Mouse (Mus musculus): ENCODE results near the gene Il11ra1. TPM values are rescaled to one million over a fixed set of nuclear protein-coding genes. Genes with fewer than 3 reads are reported as not detected.

Il11ra1 gene
- polyA plus RNA-seq, 1 experiment, result 2.4 TPM

DNA sequence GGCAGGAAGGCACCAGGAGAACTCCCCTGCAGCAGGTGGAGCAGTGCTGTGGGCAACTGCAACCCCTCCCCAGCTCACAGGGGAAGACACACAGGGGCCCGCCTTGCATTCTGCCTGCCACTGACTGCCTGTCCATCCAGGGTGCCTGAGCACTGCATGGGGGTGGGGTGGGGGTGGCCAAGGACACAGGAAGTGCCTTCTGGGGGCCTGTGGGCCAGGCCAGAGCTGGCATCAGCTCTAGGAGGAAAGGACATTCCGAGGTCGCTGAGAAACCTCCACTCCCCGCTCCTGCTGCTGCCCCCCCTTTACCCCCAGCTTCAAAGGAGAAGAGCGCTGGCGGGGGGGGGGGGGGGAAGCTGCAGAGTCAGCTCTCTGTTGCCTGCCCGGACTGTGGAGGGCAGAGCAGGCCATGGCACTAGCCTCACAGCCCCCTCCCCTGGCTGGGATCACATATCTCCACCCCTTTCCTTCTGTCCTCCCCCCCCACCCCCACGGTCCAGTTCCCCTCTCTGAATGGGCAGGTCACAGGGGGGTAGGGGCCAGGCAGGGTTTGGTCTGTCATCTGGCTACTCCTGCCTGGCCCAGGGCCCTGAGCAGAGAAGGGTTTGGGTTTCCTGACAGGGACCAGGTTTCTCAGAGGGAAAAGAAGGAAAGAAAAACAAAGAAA, 34.6 kb upstream of the Il11ra1 start:
- no peak overlapping the region for H3K4me3 ChIP-seq (ENCODE audit: insufficient read depth, poor library complexity, severe bottlenecking)
- H3K36me3 ChIP-seq (ENCODE audit: control insufficient read depth, insufficient read depth), result no peaks in the 10 kb centered on the region
- peaks cover 4% of the 10 kb centered on the region for H3K27me3 ChIP-seq (ENCODE audit: control insufficient read depth, insufficient read depth, insufficient read length)
- TF ChIP-seq CEBPB (IDR thresholded peaks at IDR 0.05; ENCODE audit: low read depth), result no peak
- TF ChIP-seq MAX (IDR thresholded peaks at IDR 0.05), result no peak
- TF ChIP-seq USF1 (IDR thresholded peaks at IDR 0.05; ENCODE audit: low read depth), result no peak
- no peak for TF ChIP-seq FOSL1 (IDR thresholded peaks at IDR 0.05; ENCODE audit: insufficient read depth, low read length, poor library complexity, severe bottlenecking)
- TF ChIP-seq CTCF (IDR thresholded peaks at IDR 0.05; ENCODE audit: control insufficient read depth, insufficient read depth, insufficient read length), result no peak
- no peak for TF ChIP-seq MYOD1 (IDR thresholded peaks at IDR 0.05; ENCODE audit: control insufficient read depth, insufficient read length, low read depth)
- H3K79me3 ChIP-seq (ENCODE audit: low read depth), result no peaks in the 10 kb centered on the region
- no peak overlapping the region for H3ac ChIP-seq (ENCODE audit: control insufficient read depth, insufficient read length, low read depth)
- no peaks in the 10 kb centered on the region for H3K79me2 ChIP-seq (ENCODE audit: control insufficient read depth, insufficient read depth)

DNA sequence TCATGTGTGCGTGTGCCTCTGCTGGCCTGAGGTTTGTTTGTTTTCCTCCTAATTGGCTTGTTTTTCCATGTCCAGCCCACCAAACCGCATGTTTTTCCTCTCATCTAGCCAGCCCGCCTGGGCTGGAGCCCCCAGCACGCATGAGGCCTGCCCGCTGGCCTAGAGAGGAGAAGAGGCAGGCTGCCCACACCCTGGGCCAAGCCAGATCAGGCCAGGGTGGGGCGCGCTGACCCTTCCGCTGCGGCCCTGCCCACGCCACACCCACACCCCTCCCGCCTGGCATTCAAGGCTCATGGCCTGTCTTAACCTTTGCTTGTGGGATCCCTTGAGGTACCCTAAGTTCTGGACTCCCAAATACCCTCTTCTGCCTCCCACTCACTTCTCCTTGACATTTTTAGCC, 33.1 kb upstream of the Il11ra1 start:
- no peak for TF ChIP-seq CEBPB (IDR thresholded peaks at IDR 0.05; ENCODE audit: low read depth)
- no peak for TF ChIP-seq MYOG (IDR thresholded peaks at IDR 0.05; ENCODE audit: control insufficient read depth, extremely low read depth, insufficient read length)
- no peak for TF ChIP-seq FOSL1 (IDR thresholded peaks at IDR 0.05; ENCODE audit: insufficient read depth, low read length, poor library complexity, severe bottlenecking)
- no peak for TF ChIP-seq MAX (IDR thresholded peaks at IDR 0.05)
- TF ChIP-seq USF1 (IDR thresholded peaks at IDR 0.05; ENCODE audit: low read depth), result no peak
- H3K4me3 ChIP-seq (ENCODE audit: insufficient read depth, poor library complexity, severe bottlenecking), result no peak overlapping the region
- no peaks in the 10 kb centered on the region for H3K79me2 ChIP-seq (ENCODE audit: control insufficient read depth, insufficient read depth)
- no peaks in the 10 kb centered on the region for H3K36me3 ChIP-seq (ENCODE audit: control insufficient read depth, insufficient read depth)
- H3K79me3 ChIP-seq (ENCODE audit: low read depth), result no peaks in the 10 kb centered on the region
- H3K27me3 ChIP-seq (ENCODE audit: control insufficient read depth, insufficient read depth, insufficient read length), result peaks cover 7% of the 10 kb centered on the region
- no peak overlapping the region for H3ac ChIP-seq (ENCODE audit: control insufficient read depth, insufficient read length, low read depth)

DNA sequence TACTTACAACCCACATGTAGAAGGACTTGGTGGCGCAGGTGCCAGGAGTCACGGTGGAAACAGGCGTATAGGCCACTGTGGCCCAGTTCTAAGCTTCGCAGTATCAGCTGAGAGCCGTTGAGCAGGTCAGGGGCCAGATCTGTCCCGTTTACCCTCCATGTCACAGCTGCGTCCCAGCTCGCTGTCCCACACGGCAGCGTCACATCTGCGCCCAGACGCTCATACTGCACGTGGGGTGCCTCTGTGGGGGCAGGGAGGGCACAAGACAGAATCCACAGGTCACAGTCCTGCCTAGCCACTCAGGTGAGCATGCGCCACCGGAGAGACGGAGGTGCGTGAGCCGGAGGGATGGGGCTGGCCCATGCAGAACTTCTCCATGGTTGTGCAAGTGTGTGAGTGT, 29.0 kb upstream of the Il11ra1 start:
- no peaks in the 10 kb centered on the region for H3K79me3 ChIP-seq (ENCODE audit: low read depth)
- no peaks in the 10 kb centered on the region for H3K79me2 ChIP-seq (ENCODE audit: control insufficient read depth, insufficient read depth)
- no peak overlapping the region for H3K4me3 ChIP-seq (ENCODE audit: insufficient read depth, poor library complexity, severe bottlenecking)
- no peak overlapping the region for H3ac ChIP-seq (ENCODE audit: control insufficient read depth, insufficient read length, low read depth)
- no peak for TF ChIP-seq FOSL1 (IDR thresholded peaks at IDR 0.05; ENCODE audit: insufficient read depth, low read length, poor library complexity, severe bottlenecking)
- TF ChIP-seq MAX (IDR thresholded peaks at IDR 0.05), result no peak
- no peak for TF ChIP-seq USF1 (IDR thresholded peaks at IDR 0.05; ENCODE audit: low read depth)
- TF ChIP-seq MYOD1 (IDR thresholded peaks at IDR 0.05; ENCODE audit: control insufficient read depth, insufficient read length, low read depth), result no peak
- no peak for TF ChIP-seq CTCF (IDR thresholded peaks at IDR 0.05; ENCODE audit: control insufficient read depth, insufficient read depth, insufficient read length)
- no peak for TF ChIP-seq CEBPB (IDR thresholded peaks at IDR 0.05; ENCODE audit: low read depth)
- TF ChIP-seq MYOG (IDR thresholded peaks at IDR 0.05; ENCODE audit: control insufficient read depth, extremely low read depth, insufficient read length), result no peak
- no peaks in the 10 kb centered on the region for H3K36me3 ChIP-seq (ENCODE audit: control insufficient read depth, insufficient read depth)
- peaks cover 29% of the 10 kb centered on the region for H3K27me3 ChIP-seq (ENCODE audit: control insufficient read depth, insufficient read depth, insufficient read length)

DNA sequence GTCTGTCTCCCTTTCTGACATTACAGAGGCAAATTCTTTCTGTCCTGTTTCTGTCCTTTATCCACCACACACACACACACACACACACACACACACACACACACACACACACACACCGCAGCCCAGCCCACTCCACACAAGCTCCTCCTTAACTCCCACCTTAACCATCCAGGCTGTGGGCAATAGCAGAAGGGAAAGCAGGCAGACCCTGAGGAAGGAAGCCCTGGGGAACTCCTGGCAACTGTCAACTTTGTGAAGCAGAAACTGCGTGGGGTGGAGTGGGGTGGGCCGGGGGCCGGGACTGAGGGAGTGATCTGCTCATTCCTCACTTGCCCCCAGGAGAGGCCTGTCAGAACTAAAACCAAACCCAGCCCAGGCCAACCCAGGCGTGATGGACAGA, 28.3 kb upstream of the Il11ra1 start:
- H3K27me3 ChIP-seq (ENCODE audit: control insufficient read depth, insufficient read depth, insufficient read length), result peaks cover 36% of the 10 kb centered on the region
- no peaks in the 10 kb centered on the region for H3K79me3 ChIP-seq (ENCODE audit: low read depth)

DNA sequence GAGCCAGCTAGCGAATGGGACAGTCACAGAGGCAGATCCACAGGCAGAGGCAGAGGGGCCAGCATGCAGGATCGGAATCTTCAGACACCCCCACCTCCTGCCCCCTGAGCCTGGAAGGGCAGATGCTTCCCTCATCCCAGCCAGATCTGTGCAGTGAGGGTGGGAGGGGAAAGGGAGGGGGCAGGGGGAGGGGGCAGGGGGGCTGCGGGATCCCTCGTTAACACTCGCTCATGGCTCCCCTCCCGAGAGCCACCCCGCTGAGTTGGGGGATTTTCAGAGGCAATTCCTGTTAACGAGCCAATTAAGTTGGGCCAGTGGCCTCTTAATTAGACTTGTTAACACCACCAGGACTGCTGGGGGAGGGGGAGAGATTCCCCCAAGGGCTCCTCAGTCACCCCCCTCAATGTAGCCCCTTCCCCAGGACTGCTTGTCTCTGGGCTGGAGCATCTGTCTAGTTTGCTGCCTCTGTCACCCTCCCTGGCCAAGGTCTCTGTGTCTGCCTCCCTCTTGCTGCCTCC, 27.8 kb upstream of the Il11ra1 start:
- no peaks in the 10 kb centered on the region for H3K79me3 ChIP-seq (ENCODE audit: low read depth)
- no peaks in the 10 kb centered on the region for H3K36me3 ChIP-seq (ENCODE audit: control insufficient read depth, insufficient read depth)
- no peak overlapping the region for H3K4me3 ChIP-seq (ENCODE audit: insufficient read depth, poor library complexity, severe bottlenecking)
- no peaks in the 10 kb centered on the region for H3K79me2 ChIP-seq (ENCODE audit: control insufficient read depth, insufficient read depth)
- TF ChIP-seq FOSL1 (IDR thresholded peaks at IDR 0.05; ENCODE audit: insufficient read depth, low read length, poor library complexity, severe bottlenecking), result no peak
- no peak for TF ChIP-seq CEBPB (IDR thresholded peaks at IDR 0.05; ENCODE audit: low read depth)
- no peak for TF ChIP-seq USF1 (IDR thresholded peaks at IDR 0.05; ENCODE audit: low read depth)
- H3K27me3 ChIP-seq (ENCODE audit: control insufficient read depth, insufficient read depth, insufficient read length), result peaks cover 39% of the 10 kb centered on the region
- H3ac ChIP-seq (ENCODE audit: control insufficient read depth, insufficient read length, low read depth), result no peak overlapping the region

More for the DNA sequence above, 28.3 kb upstream of the Il11ra1 start:
- Histone ChIP-seq H3K79me2 (ENCODE audit: control insufficient read depth, insufficient read depth) (no peaks in the 10 kb centered on the region), H3ac (ENCODE audit: control insufficient read depth, insufficient read length, low read depth) (no peak overlapping the region), H3K4me3 (ENCODE audit: insufficient read depth, poor library complexity, severe bottlenecking) (no peak overlapping the region), H3K36me3 (ENCODE audit: control insufficient read depth, insufficient read depth) (no peaks in the 10 kb centered on the region)
- TF ChIP-seq MAX (IDR thresholded peaks at IDR 0.05) (no peak), MYOG (IDR thresholded peaks at IDR 0.05; ENCODE audit: control insufficient read depth, extremely low read depth, insufficient read length) (no peak), CTCF (IDR thresholded peaks at IDR 0.05; ENCODE audit: control insufficient read depth, insufficient read depth, insufficient read length) (no peak), CEBPB (IDR thresholded peaks at IDR 0.05; ENCODE audit: low read depth) (no peak), FOSL1 (IDR thresholded peaks at IDR 0.05; ENCODE audit: insufficient read depth, low read length, poor library complexity, severe bottlenecking) (no peak), USF1 (IDR thresholded peaks at IDR 0.05; ENCODE audit: low read depth) (no peak), MYOD1 (IDR thresholded peaks at IDR 0.05; ENCODE audit: control insufficient read depth, insufficient read length, low read depth) (no peak)

DNA sequence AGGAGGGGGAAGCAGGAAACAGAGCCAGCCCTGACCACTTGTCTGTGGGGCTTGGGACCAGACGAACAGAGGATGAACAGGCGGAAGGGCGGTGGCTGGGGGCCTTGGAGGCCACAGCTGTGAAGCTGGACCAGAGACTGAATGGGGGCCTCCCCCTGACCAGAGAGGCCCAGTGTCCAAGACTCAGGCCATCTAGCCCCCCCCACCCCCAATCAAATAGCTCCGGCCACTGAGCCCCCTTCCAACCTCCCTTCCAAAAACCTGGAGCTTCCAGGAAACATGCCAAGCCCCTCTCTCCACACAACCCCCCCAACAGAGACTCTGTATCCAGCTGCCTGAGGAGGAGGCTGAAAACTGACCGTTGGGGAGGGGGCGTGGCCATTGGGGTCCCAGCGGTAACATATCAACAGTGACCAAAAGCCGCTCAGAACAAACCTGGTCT, 27.2 kb upstream of the Il11ra1 start:
- peaks cover 44% of the 10 kb centered on the region for H3K27me3 ChIP-seq (ENCODE audit: control insufficient read depth, insufficient read depth, insufficient read length)

More for the DNA sequence above, 27.2 kb upstream of the Il11ra1 start:
- H3K4me3 ChIP-seq (ENCODE audit: insufficient read depth, poor library complexity, severe bottlenecking), result no peak overlapping the region
- no peak overlapping the region for H3ac ChIP-seq (ENCODE audit: control insufficient read depth, insufficient read length, low read depth)
- H3K36me3 ChIP-seq (ENCODE audit: control insufficient read depth, insufficient read depth), result no peaks in the 10 kb centered on the region
- TF ChIP-seq CEBPB (IDR thresholded peaks at IDR 0.05; ENCODE audit: low read depth) (no peak), FOSL1 (IDR thresholded peaks at IDR 0.05; ENCODE audit: insufficient read depth, low read length, poor library complexity, severe bottlenecking) (no peak), MYOD1 (IDR thresholded peaks at IDR 0.05; ENCODE audit: control insufficient read depth, insufficient read length, low read depth) (no peak), MAX (IDR thresholded peaks at IDR 0.05) (no peak), USF1 (IDR thresholded peaks at IDR 0.05; ENCODE audit: low read depth) (no peak), CTCF (IDR thresholded peaks at IDR 0.05; ENCODE audit: control insufficient read depth, insufficient read depth, insufficient read length) (no peak), MYOG (IDR thresholded peaks at IDR 0.05; ENCODE audit: control insufficient read depth, extremely low read depth, insufficient read length) (no peak)
- no peaks in the 10 kb centered on the region for H3K79me3 ChIP-seq (ENCODE audit: low read depth)
- no peaks in the 10 kb centered on the region for H3K79me2 ChIP-seq (ENCODE audit: control insufficient read depth, insufficient read depth)

Measured in C2C12 (cell line).